Mouse (Mus musculus): ENCODE measurements around the gene Lgals2. TPM values are rescaled to one million over a fixed set of nuclear protein-coding genes. Genes with fewer than 3 reads are reported as not detected.
"Not testable (repeated sequence)": the region's sequence is repeated elsewhere in the genome, so short reads cannot be mapped to it uniquely, and the experiment has no call there.

Lgals2 gene
- total RNA-seq, 2 experiments from 2014 or later: not detected

- no peak for DNase-seq
These were observed 18.6 kb upstream of the Lgals2 start for GRCm38 (mm10) chr15:78873803-78874435.

- no peak for DNase-seq
These were observed 16.8 kb upstream of the Lgals2 start for GRCm38 (mm10) chr15:78872021-78872608.

- peak in 1 of 2 experiments; percentile 23 for DNase-seq
These were observed 14.4 kb upstream of the Lgals2 start for GRCm38 (mm10) chr15:78869775-78870174.

GRCm38 (mm10) chr15:78868826-78869233, 13.5 kb upstream of the Lgals2 start:
- DNase-seq: no peak

GRCm38 (mm10) chr15:78868398-78868797, 13.1 kb upstream of the Lgals2 start:
- DNase-seq: no peak

- DNase-seq: no peak
These were observed 8.5 kb upstream of the Lgals2 start for GRCm38 (mm10) chr15:78863852-78864253.

GRCm38 (mm10) chr15:78863154-78863553, 7.8 kb upstream of the Lgals2 start:
- DNase-seq: no peak

- no peak for DNase-seq
These were observed 7.0 kb upstream of the Lgals2 start for GRCm38 (mm10) chr15:78862280-78862679.

- DNase-seq: no peak
These were observed 4.4 kb upstream of the Lgals2 start for GRCm38 (mm10) chr15:78859714-78860113.

GRCm38 (mm10) chr15:78859311-78859710, 4.0 kb upstream of the Lgals2 start:
- DNase-seq: no peak

GRCm38 (mm10) chr15:78857009-78857408, 1.7 kb upstream of the Lgals2 start:
- peak; percentile 59 to 61 for DNase-seq

- peak; percentile 87 to 88 for DNase-seq
These were observed 3.7 kb downstream of the Lgals2 start for GRCm38 (mm10) chr15:78851505-78852153.

GRCm38 (mm10) chr15:78850944-78851343, 4.4 kb downstream of the Lgals2 start:
- no peak for DNase-seq

GRCm38 (mm10) chr15:78850059-78850824, 5.1 kb downstream of the Lgals2 start:
- DNase-seq: peak in 1 of 2 experiments; percentile 46

GRCm38 (mm10) chr15:78849485-78849884, 5.8 kb downstream of the Lgals2 start:
- DNase-seq: no peak

- peak; percentile 65 to 74 for DNase-seq
These were observed 6.9 kb downstream of the Lgals2 start for GRCm38 (mm10) chr15:78848467-78848866.

- DNase-seq: not testable (repeated sequence)
These were observed 8.5 kb downstream of the Lgals2 start for GRCm38 (mm10) chr15:78846805-78847204.

- no peak for DNase-seq
These were observed 9.0 kb downstream of the Lgals2 start for GRCm38 (mm10) chr15:78846352-78846751.

GRCm38 (mm10) chr15:78845867-78846266, 9.5 kb downstream of the Lgals2 start:
- no peak for DNase-seq

GRCm38 (mm10) chr15:78845321-78845720, 10.0 kb downstream of the Lgals2 start:
- DNase-seq: no peak

- no peak for DNase-seq
These were observed 10.5 kb downstream of the Lgals2 start for GRCm38 (mm10) chr15:78844791-78845190.

- DNase-seq: no peak
These were observed 11.5 kb downstream of the Lgals2 start for GRCm38 (mm10) chr15:78843581-78844469.

Measured in layer of hippocampus, postnatal 36 days (tissue).